Comparison of ENCODE assay signal across 9 mouse cellular contexts in the genomic region with DNA sequence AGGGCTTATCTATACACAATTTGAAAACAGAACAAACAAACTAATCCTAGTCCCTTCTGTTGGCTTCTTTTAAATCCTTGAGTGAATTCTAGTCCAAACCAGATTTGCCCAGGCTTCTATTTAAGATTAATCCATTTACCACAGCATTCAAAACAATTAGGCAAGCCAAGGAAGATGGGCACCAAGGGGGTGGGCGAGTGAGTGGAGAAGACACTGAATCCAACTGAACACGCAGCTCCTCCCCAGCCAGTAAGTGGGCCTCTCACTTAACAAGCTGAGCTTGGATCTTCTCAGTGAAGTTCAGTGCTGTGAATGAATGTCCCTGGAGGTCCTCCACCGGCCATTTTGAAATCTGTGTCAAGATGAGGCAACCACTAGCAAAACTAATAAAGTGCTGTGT.
"Had no signal": no experiment of that assay in that cellular context is flagged by ENCODE, and none has a peak within 500 bp of the region (broad histone marks: within the 10 kb centered on the region; RNA-seq: fewer than 3 reads in every experiment).

No protein-coding gene starts in this region.

- DNase-seq: kidney, adult 18-20 months; kidney, postnatal 10 days; kidney, postnatal 4 days; lung, adult 18-20 months; thymus, postnatal 36 days had no signal

- H3K9ac ChIP-seq: limb, embryonic 13.5 days; liver, embryonic 14.5 days had no signal

- H3K36me3 ChIP-seq: limb, embryonic 13.5 days had no signal

- H3K4me2 ChIP-seq: limb, embryonic 13.5 days had no signal

- H3K27ac ChIP-seq: layer of hippocampus, adult 2 months; limb, embryonic 13.5 days; liver, embryonic 14.5 days had no signal

- ATAC-seq: inflammation-experienced regulatory T-cells, adult 6 months had no signal

- H3K4me3 ChIP-seq: layer of hippocampus, adult 2 months; limb, embryonic 13.5 days had no signal
